Mouse (Mus musculus): ENCODE measurements around the gene Gm5737.

DNA sequence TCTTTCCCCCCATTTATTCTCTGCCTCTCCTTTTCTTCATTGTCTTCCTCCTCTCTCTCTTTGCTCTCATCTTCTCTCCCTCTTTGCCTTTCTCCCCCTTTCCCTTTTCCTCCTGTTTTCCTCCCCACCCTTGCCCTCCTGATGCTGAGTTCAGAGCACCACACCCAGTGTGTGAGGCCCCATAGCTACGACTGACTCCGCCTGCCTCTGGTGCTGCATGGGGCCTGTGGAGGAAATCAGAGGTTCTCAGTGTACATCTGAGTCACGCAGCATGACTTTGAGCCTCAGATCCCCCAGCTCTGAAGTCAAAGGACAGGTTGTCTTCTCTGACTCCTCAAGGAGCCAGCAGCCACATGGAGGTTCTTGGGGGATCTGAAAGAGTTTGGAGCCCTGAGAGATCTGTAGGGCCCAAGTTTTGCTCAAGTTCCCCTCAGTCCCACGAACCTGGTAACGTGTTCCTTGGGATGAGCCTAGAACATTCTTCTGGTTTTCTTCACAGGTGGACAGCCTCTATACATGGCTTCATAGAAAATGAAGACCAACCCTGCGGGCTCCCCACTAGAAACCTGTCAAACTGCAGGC, at the start of gene Gm5737:
- TF ChIP-seq CTCF (IDR thresholded peaks at IDR 0.05 in 2 of 3, conservative IDR thresholded peaks at IDR 0.05 in 1 of 3; ENCODE audit: control insufficient read depth in 1 of 3, insufficient read depth in 1 of 3, low read depth in 2 of 3, low read length in 3 of 3, poor library complexity in 1 of 3, severe bottlenecking in 1 of 3) (no peak), POLR2A (IDR thresholded peaks at IDR 0.05; ENCODE audit: control insufficient read depth in 1 of 2, insufficient read depth in 1 of 2, low read depth in 1 of 2, low read length in 2 of 2, poor library complexity in 1 of 2) (no peak), NRF1 (IDR thresholded peaks at IDR 0.05; ENCODE audit: insufficient read depth, low read depth, low read length, poor library complexity, severe bottlenecking) (no peak)

Measured in MEL (cell line).